Mouse (Mus musculus): Measurements from ENCODE around the gene Fmn2.
A peak's percentile ranks its signal among the peaks of the same experiment; 100 is the strongest.

The Fmn2 gene

GRCm38 (mm10) chr1:174781037-174781436 is 279.4 kb downstream of the Fmn2 start:
- DNase-seq (ENCODE audit: low spot score in 2 of 2): no peak

- DNase-seq (ENCODE audit: low spot score in 2 of 2): no peak
These were observed 287.0 kb downstream of the Fmn2 start for GRCm38 (mm10) chr1:174788617-174789016.

DNA sequence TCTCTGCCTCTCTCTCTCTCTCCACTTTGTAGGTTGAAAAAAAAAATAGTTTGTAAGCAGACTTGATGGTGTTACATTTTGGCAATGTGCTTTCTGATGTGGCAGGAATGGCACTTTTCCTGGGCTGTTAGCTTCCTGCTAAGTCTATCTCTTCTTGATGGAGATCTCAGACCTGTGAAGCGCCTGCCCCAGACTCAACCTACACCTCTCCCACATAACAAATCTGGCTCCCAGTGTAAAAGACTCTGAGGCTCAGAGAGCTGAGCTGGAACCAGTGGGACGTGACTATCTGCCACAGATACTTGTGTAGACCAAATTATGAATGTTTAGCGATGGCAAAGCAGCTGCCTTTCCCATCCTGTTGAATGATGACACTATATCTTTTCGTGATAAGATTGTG is 310.2 kb downstream of the Fmn2 start:
- peak; percentile 46 to 57 for DNase-seq (ENCODE audit: low spot score in 2 of 2)

GRCm38 (mm10) chr1:174826562-174826961 is 324.9 kb downstream of the Fmn2 start:
- no peak for DNase-seq (ENCODE audit: low spot score in 2 of 2)

DNA sequence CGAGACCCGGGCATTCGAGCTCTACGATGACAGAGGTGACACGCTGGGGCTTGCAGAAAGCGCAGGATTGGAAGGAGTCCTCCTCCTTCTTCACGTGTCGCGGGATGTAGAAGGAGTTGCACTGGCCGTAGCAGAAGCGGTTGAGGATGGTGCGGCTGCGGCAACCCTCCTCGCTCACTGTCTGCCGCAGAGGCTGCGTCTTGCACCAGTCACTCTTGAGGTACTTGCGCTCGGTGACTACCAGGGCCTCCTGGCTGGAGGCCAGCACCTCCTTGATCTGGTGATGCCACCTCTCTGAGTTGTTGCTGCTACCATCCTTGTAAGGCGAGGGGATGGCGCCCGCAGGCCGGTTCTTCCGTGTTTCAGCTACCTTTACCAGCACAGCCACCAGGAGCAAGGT is 335.2 kb downstream of the Fmn2 start:
- no peak for DNase-seq (ENCODE audit: low spot score in 2 of 2)

GRCm38 (mm10) chr1:174844786-174845185 is 343.2 kb downstream of the Fmn2 start:
- DNase-seq (ENCODE audit: low spot score in 2 of 2): no peak

- DNase-seq (ENCODE audit: low spot score in 2 of 2): no peak
These were observed 354.6 kb downstream of the Fmn2 start for GRCm38 (mm10) chr1:174856188-174856587.

- DNase-seq (ENCODE audit: low spot score in 2 of 2): no peak
These were observed 358.9 kb downstream of the Fmn2 start for GRCm38 (mm10) chr1:174860407-174861118.

Measured in frontal cortex, postnatal 36 days (tissue).